ENCODE assay signal across 24 mouse cellular contexts in the genomic region with DNA sequence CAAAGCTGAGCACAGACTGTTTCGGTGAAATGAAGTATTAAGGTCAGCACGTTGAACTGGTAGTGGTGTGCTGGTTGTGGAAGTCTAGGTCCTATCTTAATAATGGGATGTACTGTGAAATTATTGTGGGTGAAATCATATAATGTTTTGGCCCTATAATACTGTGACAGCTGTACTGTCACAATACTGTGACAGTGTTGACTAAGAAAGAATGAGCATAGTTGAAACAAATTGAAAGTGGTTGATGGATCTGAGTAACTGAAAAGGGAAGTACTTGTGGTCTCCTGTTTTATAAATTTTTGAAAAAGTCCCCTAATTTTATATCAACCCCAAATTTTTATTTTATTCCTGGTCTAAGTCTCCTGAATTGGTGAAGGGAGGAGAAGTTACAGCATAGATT. TPM values are rescaled to one million over a fixed set of nuclear protein-coding genes. Genes with fewer than 3 reads are reported as not detected.
"Had no signal": no experiment of that assay in that cellular context is flagged by ENCODE, and none has a peak within 500 bp of the region (broad histone marks: within the 10 kb centered on the region; RNA-seq: fewer than 3 reads in every experiment).

No protein-coding gene starts in this region.

- H3K27me3 ChIP-seq: liver, embryonic 12.5 days; lung, embryonic 15.5 days; midbrain, embryonic 13.5 days; midbrain, embryonic 15.5 days; neural tube, embryonic 13.5 days; neural tube, embryonic 15.5 days; stomach, embryonic 15.5 days had no signal

- H3K4me2 ChIP-seq: liver, embryonic 12.5 days; lung, embryonic 15.5 days; midbrain, embryonic 11.5 days; midbrain, embryonic 13.5 days; midbrain, embryonic 15.5 days; neural tube, embryonic 13.5 days; neural tube, embryonic 15.5 days; stomach, embryonic 15.5 days had no signal

- H3K36me3 ChIP-seq: liver, embryonic 12.5 days; lung, embryonic 15.5 days; midbrain, embryonic 13.5 days; midbrain, embryonic 15.5 days; neural tube, embryonic 13.5 days; neural tube, embryonic 15.5 days; stomach, embryonic 15.5 days had no signal

- H3K27ac ChIP-seq: liver, embryonic 12.5 days; liver, embryonic 14.5 days; lung, embryonic 15.5 days; macrophage; midbrain, embryonic 13.5 days; midbrain, embryonic 15.5 days; neural tube, embryonic 13.5 days; neural tube, embryonic 15.5 days; stomach, embryonic 15.5 days; stomach, postnatal 0 days had no signal

- H3K4me3 ChIP-seq: liver, embryonic 12.5 days; lung, embryonic 15.5 days; megakaryocyte, embryonic 14.5 days; midbrain, embryonic 13.5 days; midbrain, embryonic 15.5 days; myocyte; neural tube, embryonic 13.5 days; neural tube, embryonic 15.5 days; stomach, embryonic 15.5 days had no signal

- ATAC-seq: liver, embryonic 12.5 days; lung, postnatal 0 days; midbrain, embryonic 13.5 days; midbrain, embryonic 15.5 days had no signal

- DNase-seq: lung, adult 2 months; lung, postnatal 14 days; lung, postnatal 36 days; right cerebral cortex, adult 18-20 months; right cerebral cortex, postnatal 25 days; thymus, adult 2 months; thymus, postnatal 14 days; thymus, postnatal 36 days had no signal

- H3K9ac ChIP-seq: liver, embryonic 12.5 days; liver, embryonic 14.5 days; lung, embryonic 15.5 days; midbrain, embryonic 13.5 days; midbrain, embryonic 15.5 days; neural tube, embryonic 13.5 days; neural tube, embryonic 15.5 days; stomach, embryonic 15.5 days had no signal

- H3K4me1 ChIP-seq: liver, embryonic 12.5 days; lung, embryonic 15.5 days; megakaryocyte, embryonic 14.5 days; midbrain, embryonic 13.5 days; midbrain, embryonic 15.5 days; neural tube, embryonic 13.5 days; neural tube, embryonic 15.5 days; stomach, embryonic 15.5 days had no signal

- H3K9me3 ChIP-seq: liver, embryonic 12.5 days; lung, embryonic 15.5 days; megakaryocyte, embryonic 14.5 days; midbrain, embryonic 13.5 days; midbrain, embryonic 15.5 days; neural tube, embryonic 13.5 days; neural tube, embryonic 15.5 days; stomach, embryonic 15.5 days had no signal

RNA-seq across cellular contexts. Expression of gene Nlrp1a, which starts 37.4 kb away (rescaled TPM):
- polyA plus RNA-seq: lung, adult 2 months; myocyte; neural tube, embryonic 11.5 days; neural tube, embryonic 15.5 days; stomach, postnatal 0 days; testis, adult 2 months had no signal
